Mouse (Mus musculus): ENCODE measurements around the gene Dkkl1.

- no peak for TF ChIP-seq POLR2A (IDR thresholded peaks at IDR 0.05; ENCODE audit: borderline replicate concordance, control insufficient read depth, low read depth, low read length)
- no peak for TF ChIP-seq CTCF (IDR thresholded peaks at IDR 0.05; ENCODE audit: control insufficient read depth, insufficient read depth, low read length)
These were observed 16.6 kb upstream of the Dkkl1 start for GRCm38 (mm10) chr7:45228548-45228947.

Data from bone marrow, adult 2 months (tissue).